Mouse (Mus musculus): ENCODE measurements around the gene Canx. TPM values are rescaled to one million over a fixed set of nuclear protein-coding genes. Genes with fewer than 3 reads are reported as not detected.
"Not testable (repeated sequence)": the region's sequence is repeated elsewhere in the genome, so short reads cannot be mapped to it uniquely, and the experiment has no call there.

The Canx gene
- polyA plus RNA-seq, 1 experiment from 2014 or later, result 372 TPM

DNA sequence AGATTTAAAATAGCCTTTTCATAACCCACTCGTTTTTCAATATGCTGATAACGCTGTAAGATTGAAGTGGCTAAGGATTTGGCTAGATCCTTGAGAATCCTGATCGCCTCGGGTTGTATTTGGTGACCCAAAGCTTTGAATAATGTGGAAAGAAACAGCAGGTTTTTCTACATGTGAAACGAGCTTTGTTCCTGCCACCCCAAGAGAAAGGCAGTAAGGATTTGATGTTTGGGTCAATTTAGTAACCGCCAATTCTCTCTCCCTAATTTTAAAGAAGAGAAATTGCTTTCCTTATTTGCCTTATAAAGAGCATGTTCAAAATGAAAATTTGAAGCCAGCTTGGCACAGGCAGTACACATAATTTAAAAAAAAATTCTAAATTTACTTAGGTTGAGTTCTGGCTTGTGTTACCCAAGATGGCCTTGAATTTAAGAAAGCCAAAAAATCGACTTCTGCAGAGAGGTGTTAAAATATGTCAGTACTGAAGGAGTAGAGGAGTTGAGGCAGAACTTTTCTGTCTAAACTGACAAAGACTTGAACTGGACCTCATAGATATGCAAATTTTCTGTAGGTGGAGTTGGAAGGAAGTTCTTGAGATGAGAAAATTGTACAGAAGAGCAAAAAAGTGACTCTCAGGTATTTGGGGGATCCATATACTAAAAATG is 961 bp upstream of the Canx start:
- Histone ChIP-seq H3K27ac (peak overlapping the region; percentile 94), H3K4me1 (peaks cover 25% of the 10 kb centered on the region), H3K27me3 (no peaks in the 10 kb centered on the region), H3K36me3 (peaks cover 6% of the 10 kb centered on the region), H3K9me3 (replicated peaks) (no peaks in the 10 kb centered on the region), H3K4me2 (peak overlapping the region; percentile 58), H3K9ac (peak overlapping the region; percentile 74), H3K4me3 (replicated peaks) (peak overlapping the region; percentile 97)
- ATAC-seq (replicated peaks; ENCODE audit: low FRiP score), result no peak
- 4% methylated on average over 7 of the region's 7 CpGs for WGBS

DNA sequence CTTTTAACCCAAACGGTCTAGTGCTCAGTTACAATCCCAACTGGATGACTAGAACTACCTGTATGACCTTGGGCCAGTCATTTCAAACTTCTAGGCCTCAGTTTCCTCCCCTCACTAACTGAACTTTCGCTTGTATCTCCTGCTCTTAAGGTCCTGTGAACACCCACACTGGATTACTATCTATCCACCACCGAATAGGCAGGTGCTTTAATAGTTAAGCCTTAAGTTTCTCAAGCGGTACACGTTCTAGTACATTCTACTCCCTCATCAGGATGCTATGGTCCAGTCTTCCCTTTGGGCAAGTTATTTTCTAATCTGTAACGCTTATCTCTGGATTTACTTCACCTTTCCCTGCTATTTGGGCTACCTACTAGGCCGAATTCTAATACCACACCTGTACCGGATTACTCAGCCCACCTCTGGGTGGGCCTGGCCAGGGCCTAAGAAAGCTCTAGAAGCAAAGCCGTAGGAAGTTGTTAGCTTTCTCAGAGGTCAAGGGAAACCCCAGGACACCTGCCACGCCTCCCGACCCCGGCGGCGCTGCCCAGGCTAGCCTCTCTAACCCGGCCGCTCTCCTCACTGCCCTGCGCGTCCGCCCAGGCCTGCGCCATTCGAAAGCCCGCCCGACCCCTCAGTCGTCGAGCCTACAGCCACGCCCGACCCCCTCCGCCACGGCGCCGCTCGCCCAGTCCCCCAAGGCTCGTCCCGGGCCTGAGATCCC is 562 bp downstream of the Canx start:
- WGBS, result 1% methylated on average over 34 of the region's 34 CpGs
- Histone ChIP-seq H3K9ac (peak overlapping the region; percentile 99), H3K4me1 (peaks cover 33% of the 10 kb centered on the region), H3K27ac (peak overlapping the region; percentile 93), H3K36me3 (peaks cover 9% of the 10 kb centered on the region), H3K4me2 (peak overlapping the region; percentile 64), H3K9me3 (replicated peaks) (no peaks in the 10 kb centered on the region), H3K4me3 (replicated peaks) (peak overlapping the region; percentile 97), H3K27me3 (no peaks in the 10 kb centered on the region)
- ATAC-seq (replicated peaks; ENCODE audit: low FRiP score), result peak; percentile 84

DNA sequence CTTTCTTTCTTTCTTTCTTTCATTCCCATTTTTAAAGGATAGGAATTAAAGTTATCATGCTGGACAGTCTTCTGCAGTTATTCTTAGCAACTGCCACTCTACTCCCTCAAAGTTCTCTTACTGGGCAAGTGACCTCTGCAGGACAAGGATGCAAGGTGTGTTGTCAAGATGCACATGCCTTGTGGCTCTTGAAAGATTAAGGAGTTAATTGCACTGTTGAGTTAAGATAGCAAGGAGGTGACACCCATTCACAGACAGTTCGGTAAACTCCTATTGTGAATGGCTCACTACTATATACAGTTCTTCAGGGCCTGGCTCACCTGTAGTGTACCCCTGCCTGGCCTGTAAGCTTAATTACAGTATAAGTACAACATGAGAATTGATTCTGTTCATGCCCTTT is 1.6 kb downstream of the Canx start:
- H3K9ac ChIP-seq, result peak overlapping the region; percentile 99; the same call in 1 of the 2 replicates
- H3K27ac ChIP-seq, result no peak overlapping the region
- 19% methylated on average over 1 of the region's 1 CpGs for WGBS
- no peak for ATAC-seq (replicated peaks; ENCODE audit: low FRiP score)
- no peaks in the 10 kb centered on the region for H3K27me3 ChIP-seq
- H3K36me3 ChIP-seq, result peaks cover 20% of the 10 kb centered on the region
- no peaks in the 10 kb centered on the region for H3K9me3 ChIP-seq (replicated peaks)
- peaks cover 33% of the 10 kb centered on the region for H3K4me1 ChIP-seq
- H3K4me2 ChIP-seq, result peak overlapping the region; percentile 64
- H3K4me3 ChIP-seq (replicated peaks), result peak overlapping the region; percentile 97

DNA sequence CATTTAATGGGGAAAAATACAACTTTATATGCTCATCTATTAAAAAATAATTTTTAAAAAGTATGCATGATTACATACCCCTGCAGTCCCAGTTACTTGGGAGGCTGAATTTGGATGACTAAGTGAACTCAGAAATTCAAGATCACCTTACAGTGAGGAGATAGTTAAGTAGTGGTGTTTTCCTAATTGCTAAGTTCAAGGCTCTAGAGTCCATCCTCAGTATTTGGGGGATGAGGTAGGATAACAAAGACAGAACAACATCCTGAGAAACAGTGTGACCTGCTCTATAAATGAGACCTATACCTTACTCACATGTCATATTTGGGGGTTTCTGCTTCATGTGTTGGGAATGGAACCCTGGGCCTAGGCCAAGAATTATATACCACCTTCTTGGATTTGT is 3.1 kb downstream of the Canx start:
- Histone ChIP-seq H3K36me3 (peaks cover 20% of the 10 kb centered on the region), H3K4me3 (replicated peaks) (no peak overlapping the region), H3K27ac (no peak overlapping the region), H3K9me3 (replicated peaks) (no peaks in the 10 kb centered on the region), H3K4me1 (peaks cover 33% of the 10 kb centered on the region), H3K9ac (no peak overlapping the region), H3K4me2 (no peak overlapping the region; the same call in 1 of the 2 replicates), H3K27me3 (no peaks in the 10 kb centered on the region)
- ATAC-seq (replicated peaks; ENCODE audit: low FRiP score), result no peak

DNA sequence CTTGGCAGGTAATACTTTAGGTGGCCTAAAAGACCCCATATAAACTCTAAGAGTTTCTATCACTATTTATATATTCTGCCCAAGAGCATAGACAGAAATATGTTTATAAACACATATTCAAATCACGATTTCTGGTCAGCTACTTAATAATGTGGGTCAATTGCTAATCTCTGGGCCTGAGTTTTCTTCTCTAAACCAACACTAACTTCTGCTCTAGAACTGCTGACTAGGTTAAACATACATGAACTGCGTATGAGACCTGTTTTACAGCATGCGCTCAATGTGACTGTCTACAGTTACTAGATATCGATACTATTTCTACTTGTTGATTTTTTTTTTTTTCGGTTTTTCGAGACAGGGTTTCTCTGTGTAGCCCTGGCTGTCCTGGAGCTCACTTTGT is 4.2 kb downstream of the Canx start:
- no peak overlapping the region for H3K27ac ChIP-seq
- peaks cover 20% of the 10 kb centered on the region for H3K36me3 ChIP-seq
- H3K9ac ChIP-seq, result no peak overlapping the region
- no peaks in the 10 kb centered on the region for H3K9me3 ChIP-seq (replicated peaks)
- H3K4me2 ChIP-seq, result no peak overlapping the region
- WGBS, result 88% methylated on average over 6 of the region's 6 CpGs
- no peak for ATAC-seq (replicated peaks; ENCODE audit: low FRiP score)
- H3K4me1 ChIP-seq, result peaks cover 33% of the 10 kb centered on the region
- H3K4me3 ChIP-seq (replicated peaks), result no peak overlapping the region
- H3K27me3 ChIP-seq, result no peaks in the 10 kb centered on the region

DNA sequence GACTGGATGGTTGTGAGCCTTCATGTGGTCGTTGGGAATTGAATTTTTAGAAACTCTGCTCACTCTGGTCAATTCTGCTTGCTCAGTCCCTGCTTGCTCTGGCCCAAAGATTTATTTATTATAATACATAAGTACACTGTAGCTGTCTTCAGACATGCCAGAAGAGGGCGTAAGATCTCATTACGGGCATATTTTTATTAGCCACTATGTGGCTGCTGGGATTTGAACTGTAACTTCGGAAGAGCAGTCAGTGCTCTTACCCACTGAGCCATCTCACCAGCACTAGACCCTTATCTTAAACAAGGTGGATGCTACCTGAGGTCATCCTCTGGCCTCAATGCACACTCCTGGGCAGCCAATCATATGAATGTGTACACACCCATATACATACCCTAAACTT is 6.1 kb downstream of the Canx start:
- H3K4me3 ChIP-seq (replicated peaks); H3K9ac ChIP-seq; H3K27ac ChIP-seq; H3K9me3 ChIP-seq (replicated peaks); H3K27me3 ChIP-seq; ATAC-seq (replicated peaks; ENCODE audit: low FRiP score); H3K4me2 ChIP-seq: not testable (repeated sequence)
- Histone ChIP-seq H3K36me3 (peaks cover 20% of the 10 kb centered on the region), H3K4me1 (peaks cover 31% of the 10 kb centered on the region)
- WGBS, result 87% methylated on average over 4 of the region's 4 CpGs

DNA sequence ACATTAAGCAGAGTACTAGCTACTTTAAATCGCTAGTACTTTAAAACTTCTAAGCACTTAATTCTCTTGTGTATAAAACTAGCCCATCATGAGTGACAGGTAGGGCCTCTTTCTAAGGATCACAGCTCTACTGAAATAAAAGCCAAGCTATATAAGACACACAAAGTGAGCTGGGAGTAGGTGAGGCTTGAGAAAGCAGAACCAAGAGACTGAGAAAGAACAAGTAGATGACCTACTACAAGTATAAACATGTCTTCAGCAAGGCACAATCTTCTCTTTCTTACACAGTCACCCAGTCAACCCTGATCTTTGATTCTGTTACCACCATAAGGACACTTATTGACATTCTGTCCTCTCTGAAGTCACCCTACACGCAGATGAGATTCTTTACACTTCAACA is 12.7 kb downstream of the Canx start:
- H3K4me1 ChIP-seq, result no peaks in the 10 kb centered on the region
- no peak overlapping the region for H3K27ac ChIP-seq
- H3K36me3 ChIP-seq, result peaks cover 49% of the 10 kb centered on the region
- no peaks in the 10 kb centered on the region for H3K9me3 ChIP-seq (replicated peaks)
- no peak overlapping the region for H3K9ac ChIP-seq
- 83% methylated on average over 2 of the region's 2 CpGs for WGBS
- no peak overlapping the region for H3K4me2 ChIP-seq
- ATAC-seq (replicated peaks; ENCODE audit: low FRiP score), result no peak
- no peaks in the 10 kb centered on the region for H3K27me3 ChIP-seq
- no peak overlapping the region for H3K4me3 ChIP-seq (replicated peaks)

DNA sequence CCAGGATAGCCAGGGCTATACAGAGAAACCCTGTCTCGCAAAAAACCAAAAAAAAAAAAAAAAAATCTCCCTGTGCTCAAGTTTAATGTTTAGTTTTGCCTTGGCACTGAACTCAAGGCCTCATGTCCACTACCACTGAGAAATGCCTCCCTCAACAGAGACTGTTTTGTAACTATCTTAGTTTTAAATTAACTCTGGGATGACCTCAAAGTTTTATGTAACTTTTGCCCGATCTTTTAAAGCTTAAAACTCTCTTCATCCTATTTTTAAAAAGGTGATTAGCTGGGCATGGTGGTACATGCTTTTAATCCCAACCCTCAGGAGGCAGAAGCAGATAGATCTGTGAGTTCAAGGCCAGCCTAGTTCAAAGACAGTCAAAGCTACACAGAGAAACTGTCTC is 22.1 kb downstream of the Canx start:
- Histone ChIP-seq H3K9me3 (replicated peaks) (no peaks in the 10 kb centered on the region), H3K4me3 (replicated peaks) (no peak overlapping the region), H3K27me3 (no peaks in the 10 kb centered on the region), H3K36me3 (peaks cover 97% of the 10 kb centered on the region), H3K9ac (no peak overlapping the region), H3K27ac (no peak overlapping the region), H3K4me2 (no peak overlapping the region), H3K4me1 (no peaks in the 10 kb centered on the region)
- 90% methylated on average over 2 of the region's 2 CpGs for WGBS
- no peak for ATAC-seq (replicated peaks; ENCODE audit: low FRiP score)

DNA sequence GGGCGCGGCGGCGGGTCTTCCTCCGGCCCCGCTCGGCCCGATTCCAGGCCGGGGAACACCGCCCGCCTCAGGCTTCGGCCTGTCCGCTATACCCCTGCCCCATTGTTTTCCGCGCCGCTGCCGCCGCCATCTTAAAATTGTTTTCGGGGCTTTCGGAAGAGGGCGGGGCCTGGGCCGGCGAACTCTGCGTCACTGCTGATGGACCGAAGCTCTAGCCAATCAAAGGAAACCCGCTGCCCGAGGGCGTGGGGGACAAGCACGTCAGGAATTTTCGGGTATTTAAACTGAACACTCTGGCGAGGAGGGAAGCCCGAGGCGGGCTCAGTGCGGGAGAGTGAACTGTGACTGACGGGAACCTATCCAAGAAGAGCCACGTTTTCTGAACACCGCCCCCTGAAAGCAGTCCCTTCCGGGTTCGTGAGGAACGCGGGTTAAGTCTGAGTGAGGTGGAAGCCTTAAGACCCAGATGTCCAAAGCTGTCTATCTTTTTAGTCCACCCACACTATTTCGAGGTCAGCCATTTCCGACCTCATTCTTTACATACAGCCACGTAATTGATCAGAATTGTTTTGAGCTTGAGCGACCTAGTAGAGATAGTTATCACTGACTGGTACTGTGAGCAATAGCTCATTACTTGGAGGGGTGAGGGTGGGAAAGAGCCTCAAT is 33.1 kb downstream of the Canx start, which contains the start of gene Maml1:
TSS of gene Maml1 (minus strand) at position 122 of the 666 bp plus-strand sequence.
- Histone ChIP-seq H3K27ac (peak within 1 kb of the TSS; percentile 98), H3K9me3 (replicated peaks) (no peaks in the 10 kb centered on the region), H3K27me3 (no peaks in the 10 kb centered on the region), H3K4me3 (replicated peaks) (peak within 1 kb of the TSS; percentile 95), H3K4me1 (peaks cover 25% of the 10 kb centered on the region), H3K36me3 (peaks cover 45% of the 10 kb centered on the region), H3K9ac (peak within 1 kb of the TSS; percentile 100), H3K4me2 (peak within 1 kb of the TSS; percentile 63)
- WGBS, result under 1% methylated on average over 45 of the region's 45 CpGs
- peak; percentile 99 for ATAC-seq (replicated peaks; ENCODE audit: low FRiP score)

DNA sequence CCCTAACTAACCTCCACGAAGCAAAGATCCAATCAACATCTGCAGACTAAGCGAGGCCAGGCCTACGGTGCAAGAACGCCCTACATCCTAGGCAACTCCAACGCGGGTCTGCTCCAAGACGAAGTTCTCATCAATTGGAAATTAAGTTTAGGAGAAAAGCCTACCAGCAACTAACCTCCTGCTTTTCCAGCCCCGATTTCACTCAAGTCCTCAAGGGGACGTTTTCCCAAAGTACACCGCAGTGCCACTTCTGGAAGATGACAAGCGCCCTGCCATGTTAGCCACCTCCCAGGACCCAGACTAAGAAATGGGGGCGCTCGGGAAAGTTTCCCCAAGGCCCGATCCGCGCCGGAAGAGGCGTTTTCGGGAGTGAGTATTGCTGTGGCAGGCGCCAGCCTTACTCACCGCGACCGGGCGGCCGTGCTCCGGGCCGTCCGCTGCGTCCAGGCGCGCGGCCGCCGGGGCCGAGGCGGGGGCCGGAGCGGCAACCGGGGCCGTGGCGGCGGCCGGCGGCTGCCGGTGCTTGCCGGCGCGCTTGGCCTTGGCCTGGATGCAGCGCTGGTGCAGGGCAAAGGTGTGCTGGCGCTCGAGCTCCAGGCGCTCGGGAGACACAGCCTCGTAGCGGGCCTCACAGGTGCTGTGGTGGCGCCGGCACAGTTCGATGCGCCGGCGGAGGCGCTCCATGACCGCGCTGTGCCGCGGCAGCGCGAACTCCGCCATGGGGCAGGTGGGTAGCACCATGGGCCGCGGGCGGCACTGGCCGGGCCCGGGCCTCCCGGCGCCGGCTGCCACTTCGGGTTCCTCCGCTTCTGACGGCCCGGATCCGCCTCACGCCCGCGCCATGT is 33.9 kb downstream of the Canx start:
- peak; percentile 81 for ATAC-seq (replicated peaks; ENCODE audit: low FRiP score)
- peaks cover 45% of the 10 kb centered on the region for H3K36me3 ChIP-seq
- peak overlapping the region; percentile 63 for H3K4me2 ChIP-seq
- H3K9ac ChIP-seq, result peak overlapping the region; percentile 100
- no peaks in the 10 kb centered on the region for H3K9me3 ChIP-seq (replicated peaks)
- H3K27ac ChIP-seq, result peak overlapping the region; percentile 98
- H3K27me3 ChIP-seq, result no peaks in the 10 kb centered on the region
- H3K4me1 ChIP-seq, result peaks cover 25% of the 10 kb centered on the region
- under 1% methylated on average over 85 of the region's 85 CpGs for WGBS
- peak overlapping the region; percentile 95 for H3K4me3 ChIP-seq (replicated peaks)

DNA sequence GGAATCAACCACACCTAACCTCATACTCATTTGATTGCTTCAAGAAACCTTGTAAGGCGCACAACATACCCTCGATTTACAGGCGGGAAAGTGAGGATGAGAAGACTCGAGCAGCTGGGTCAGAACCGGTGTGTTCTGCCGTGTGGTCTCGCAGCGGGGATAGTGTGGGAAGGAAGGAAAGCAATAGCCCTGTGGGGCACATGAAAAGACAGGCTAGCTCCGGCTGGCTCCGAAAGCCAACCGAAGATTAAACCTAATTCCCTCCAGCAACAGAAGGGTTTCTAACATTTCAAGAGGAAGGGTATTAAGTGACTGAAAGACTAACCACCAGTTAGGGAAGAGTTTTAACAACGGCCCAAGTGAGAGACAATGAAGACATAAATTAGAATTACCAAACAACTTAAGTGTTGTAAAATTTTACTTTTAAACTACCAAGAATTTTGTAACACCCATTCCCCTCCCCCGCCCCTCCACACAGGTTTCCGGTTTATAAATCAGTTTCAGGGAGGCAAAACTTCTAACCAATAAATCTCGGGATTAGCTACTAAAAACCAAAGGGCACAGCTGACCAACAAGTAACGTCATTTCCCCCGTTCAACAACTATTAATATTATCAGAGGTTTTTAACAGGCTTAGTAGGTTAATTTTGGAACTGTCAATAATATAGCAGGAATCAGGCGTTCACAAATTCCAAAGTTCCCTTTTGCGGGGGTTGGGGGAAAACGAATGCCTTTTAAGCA is 34.8 kb downstream of the Canx start:
- peaks cover 25% of the 10 kb centered on the region for H3K4me1 ChIP-seq
- H3K4me2 ChIP-seq, result peak overlapping the region; percentile 63
- peak overlapping the region; percentile 100 for H3K9ac ChIP-seq
- peak overlapping the region; percentile 95 for H3K4me3 ChIP-seq (replicated peaks)
- H3K27ac ChIP-seq, result peak overlapping the region; percentile 98
- no peaks in the 10 kb centered on the region for H3K9me3 ChIP-seq (replicated peaks)
- ATAC-seq (replicated peaks; ENCODE audit: low FRiP score), result no peak
- H3K36me3 ChIP-seq, result peaks cover 47% of the 10 kb centered on the region
- no peaks in the 10 kb centered on the region for H3K27me3 ChIP-seq
- WGBS, result 4% methylated on average over 20 of the region's 20 CpGs

Data from kidney, embryonic 15.5 days (tissue).